Mouse (Mus musculus): ENCODE results near the gene Nsun6. TPM values are rescaled to one million over a fixed set of nuclear protein-coding genes. Genes with fewer than 3 reads are reported as not detected.

Gene Nsun6
- polyA plus RNA-seq, 1 experiment from 2014 or later, result 12.8 TPM

DNA sequence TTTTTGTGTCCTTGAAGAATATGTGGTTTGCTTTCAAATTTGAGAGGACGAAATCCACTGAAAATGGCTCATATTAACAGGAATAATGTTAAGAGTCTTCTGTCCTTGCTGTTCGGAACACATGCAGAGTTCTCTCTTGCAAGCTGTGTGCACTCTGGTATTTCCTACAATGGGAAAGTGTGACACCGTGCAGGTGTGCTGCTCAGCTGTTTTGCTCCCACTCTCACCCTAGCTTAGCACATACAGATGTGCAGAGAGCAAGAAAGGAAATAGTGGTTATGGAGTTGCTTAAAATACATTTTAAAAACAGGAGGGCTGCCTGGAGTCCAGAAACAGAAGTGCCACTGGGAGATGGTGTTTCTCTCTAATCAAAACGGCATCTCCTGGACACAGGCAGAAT, 65.5 kb downstream of the Nsun6 start:
- WGBS, result 85% methylated on average over 4 of the region's 4 CpGs
- no peak for ATAC-seq (replicated peaks; ENCODE audit: insufficient number of reproducible peaks, low FRiP score, low TSS enrichment, low read depth)
- H3K9ac ChIP-seq (replicated peaks; ENCODE audit: low read length), result no peak overlapping the region

DNA sequence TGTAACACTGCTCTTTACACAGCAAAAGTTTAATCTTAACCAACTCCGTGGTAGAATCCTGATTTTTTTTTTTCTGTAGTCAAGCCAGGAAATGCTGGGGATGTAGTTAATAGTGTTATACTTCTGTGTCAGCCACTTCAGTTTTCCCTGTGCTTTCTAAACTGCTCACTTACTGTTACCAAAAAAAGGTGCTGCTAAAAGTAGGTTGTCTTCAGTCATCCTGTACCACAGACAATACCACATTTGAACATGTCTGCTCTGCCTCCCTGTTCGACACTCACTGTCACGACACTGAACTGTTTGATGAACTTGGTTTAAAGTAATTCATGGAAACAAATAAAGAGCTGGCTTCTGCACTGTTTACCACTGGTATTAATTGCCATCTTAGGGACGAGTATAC, 66.4 kb downstream of the Nsun6 start:
- Histone ChIP-seq H3K4me3 (ENCODE audit: low read depth, low read length) (no peak overlapping the region), H3K4me2 (ENCODE audit: low read depth, low read length) (no peak overlapping the region), H3K9ac (replicated peaks; ENCODE audit: low read length) (no peak overlapping the region), H3K4me1 (ENCODE audit: control insufficient read depth, insufficient read depth, low read length) (no peaks in the 10 kb centered on the region), H3K27ac (replicated peaks; ENCODE audit: low read depth, low read length) (no peak overlapping the region), H3K27me3 (ENCODE audit: control insufficient read depth, insufficient read depth, low read length) (no peaks in the 10 kb centered on the region), H3K9me3 (replicated peaks; ENCODE audit: control insufficient read depth, low read length) (no peaks in the 10 kb centered on the region), H3K36me3 (replicated peaks; ENCODE audit: control insufficient read depth, insufficient read depth, low read depth, low read length) (no peaks in the 10 kb centered on the region)
- WGBS, result 84% methylated on average over 4 of the region's 4 CpGs
- ATAC-seq (replicated peaks; ENCODE audit: insufficient number of reproducible peaks, low FRiP score, low TSS enrichment, low read depth), result no peak
- no peak for DNase-seq (ENCODE audit: low spot score)

More for the DNA sequence above, 65.5 kb downstream of the Nsun6 start:
- no peaks in the 10 kb centered on the region for H3K36me3 ChIP-seq (replicated peaks; ENCODE audit: control insufficient read depth, insufficient read depth, low read depth, low read length)
- no peaks in the 10 kb centered on the region for H3K9me3 ChIP-seq (replicated peaks; ENCODE audit: control insufficient read depth, low read length)
- H3K4me3 ChIP-seq (ENCODE audit: low read depth, low read length), result no peak overlapping the region
- H3K27me3 ChIP-seq (ENCODE audit: control insufficient read depth, insufficient read depth, low read length), result no peaks in the 10 kb centered on the region
- H3K4me1 ChIP-seq (ENCODE audit: control insufficient read depth, insufficient read depth, low read length), result no peaks in the 10 kb centered on the region
- H3K4me2 ChIP-seq (ENCODE audit: low read depth, low read length), result no peak overlapping the region
- H3K27ac ChIP-seq (replicated peaks; ENCODE audit: low read depth, low read length), result no peak overlapping the region
- DNase-seq (ENCODE audit: low spot score), result no peak

DNA sequence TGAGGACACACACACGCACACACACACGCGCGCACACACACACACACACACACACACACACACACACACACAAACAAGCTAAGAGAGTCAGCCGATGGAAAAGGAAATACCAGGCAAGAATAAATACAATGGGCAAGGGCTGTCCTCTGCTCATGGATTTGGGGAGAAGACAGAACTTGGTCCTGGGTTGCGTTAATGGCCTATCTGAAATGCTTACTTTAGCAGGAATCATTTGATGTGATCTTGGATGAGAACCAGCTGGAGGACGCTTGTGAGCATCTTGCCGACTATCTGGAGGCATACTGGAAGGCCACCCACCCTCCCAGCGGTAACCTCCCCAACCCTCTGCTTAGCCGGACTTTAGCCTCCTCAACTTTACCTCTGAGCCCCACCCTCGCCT, 70.8 kb downstream of the Nsun6 start:
- Histone ChIP-seq H3K4me2 (ENCODE audit: low read depth, low read length) (no peak overlapping the region), H3K9ac (replicated peaks; ENCODE audit: low read length) (no peak overlapping the region), H3K27me3 (ENCODE audit: control insufficient read depth, insufficient read depth, low read length) (no peaks in the 10 kb centered on the region), H3K4me3 (ENCODE audit: low read depth, low read length) (no peak overlapping the region), H3K4me1 (ENCODE audit: control insufficient read depth, insufficient read depth, low read length) (no peaks in the 10 kb centered on the region), H3K27ac (replicated peaks; ENCODE audit: low read depth, low read length) (no peak overlapping the region), H3K9me3 (replicated peaks; ENCODE audit: control insufficient read depth, low read length) (no peaks in the 10 kb centered on the region), H3K36me3 (replicated peaks; ENCODE audit: control insufficient read depth, insufficient read depth, low read depth, low read length) (no peaks in the 10 kb centered on the region)
- ATAC-seq (replicated peaks; ENCODE audit: insufficient number of reproducible peaks, low FRiP score, low TSS enrichment, low read depth), result no peak
- DNase-seq (ENCODE audit: low spot score), result no peak
- WGBS, result 92% methylated on average over 11 of the region's 11 CpGs

DNA sequence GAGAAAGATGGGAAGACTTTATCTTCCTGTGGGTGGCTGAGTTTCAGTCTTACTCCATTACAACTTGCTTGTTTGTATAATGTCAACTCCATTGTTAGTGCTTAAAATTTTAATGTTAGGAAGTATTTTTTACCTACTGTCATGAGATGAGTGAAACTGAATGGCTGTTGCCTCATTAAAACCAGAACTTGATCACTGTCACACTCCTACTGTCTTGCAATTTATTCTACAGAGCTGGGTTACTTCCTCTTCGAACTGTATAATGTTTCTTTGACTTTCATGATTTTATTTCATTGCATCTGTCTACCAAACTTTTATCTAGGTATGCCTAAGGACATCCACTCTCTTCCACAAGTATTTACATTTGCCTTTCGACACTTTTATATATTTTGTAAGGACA, 93.4 kb downstream of the Nsun6 start:
- Histone ChIP-seq H3K4me3 (ENCODE audit: low read depth, low read length) (no peak overlapping the region), H3K4me2 (ENCODE audit: low read depth, low read length) (no peak overlapping the region), H3K4me1 (ENCODE audit: control insufficient read depth, insufficient read depth, low read length) (no peaks in the 10 kb centered on the region), H3K36me3 (replicated peaks; ENCODE audit: control insufficient read depth, insufficient read depth, low read depth, low read length) (no peaks in the 10 kb centered on the region), H3K9me3 (replicated peaks; ENCODE audit: control insufficient read depth, low read length) (no peaks in the 10 kb centered on the region), H3K27ac (replicated peaks; ENCODE audit: low read depth, low read length) (no peak overlapping the region), H3K9ac (replicated peaks; ENCODE audit: low read length) (no peak overlapping the region), H3K27me3 (ENCODE audit: control insufficient read depth, insufficient read depth, low read length) (no peaks in the 10 kb centered on the region)
- ATAC-seq (replicated peaks; ENCODE audit: insufficient number of reproducible peaks, low FRiP score, low TSS enrichment, low read depth) (no peak), DNase-seq (ENCODE audit: low spot score) (no peak)
- 93% methylated on average over 2 of the region's 2 CpGs for WGBS

DNA sequence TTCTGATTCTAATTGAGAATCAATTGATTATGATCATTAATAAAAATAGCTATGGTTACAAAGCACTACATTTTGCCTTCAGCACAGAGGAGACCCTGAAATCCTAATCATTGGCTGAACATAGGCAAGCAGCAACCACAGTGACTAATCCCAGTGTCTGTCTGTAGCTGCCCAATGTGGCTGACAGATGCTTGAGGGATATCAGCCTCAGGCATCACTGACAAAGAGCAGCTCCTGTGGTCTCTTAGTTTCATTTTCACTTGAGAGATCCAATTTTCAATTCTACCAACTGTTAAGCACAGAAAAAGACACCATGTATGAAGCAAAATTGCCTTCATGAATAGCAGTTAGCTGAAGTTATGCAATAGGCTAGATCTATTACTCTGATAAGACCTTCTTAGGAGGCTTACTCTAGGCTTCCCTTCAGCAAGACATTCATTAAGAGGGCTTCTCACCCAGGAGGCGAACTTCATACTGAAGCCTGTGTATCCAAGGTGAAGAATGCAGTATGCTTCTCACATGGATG, 93.8 kb downstream of the Nsun6 start:
- Histone ChIP-seq H3K4me1 (ENCODE audit: control insufficient read depth, insufficient read depth, low read length) (no peaks in the 10 kb centered on the region), H3K36me3 (replicated peaks; ENCODE audit: control insufficient read depth, insufficient read depth, low read depth, low read length) (no peaks in the 10 kb centered on the region), H3K4me3 (ENCODE audit: low read depth, low read length) (no peak overlapping the region), H3K9me3 (replicated peaks; ENCODE audit: control insufficient read depth, low read length) (no peaks in the 10 kb centered on the region), H3K27ac (replicated peaks; ENCODE audit: low read depth, low read length) (no peak overlapping the region), H3K9ac (replicated peaks; ENCODE audit: low read length) (no peak overlapping the region), H3K4me2 (ENCODE audit: low read depth, low read length) (no peak overlapping the region), H3K27me3 (ENCODE audit: control insufficient read depth, insufficient read depth, low read length) (no peaks in the 10 kb centered on the region)
- no peak for DNase-seq (ENCODE audit: low spot score)
- no peak for ATAC-seq (replicated peaks; ENCODE audit: insufficient number of reproducible peaks, low FRiP score, low TSS enrichment, low read depth)
- WGBS, result 79% methylated on average over 1 of the region's 1 CpGs

DNA sequence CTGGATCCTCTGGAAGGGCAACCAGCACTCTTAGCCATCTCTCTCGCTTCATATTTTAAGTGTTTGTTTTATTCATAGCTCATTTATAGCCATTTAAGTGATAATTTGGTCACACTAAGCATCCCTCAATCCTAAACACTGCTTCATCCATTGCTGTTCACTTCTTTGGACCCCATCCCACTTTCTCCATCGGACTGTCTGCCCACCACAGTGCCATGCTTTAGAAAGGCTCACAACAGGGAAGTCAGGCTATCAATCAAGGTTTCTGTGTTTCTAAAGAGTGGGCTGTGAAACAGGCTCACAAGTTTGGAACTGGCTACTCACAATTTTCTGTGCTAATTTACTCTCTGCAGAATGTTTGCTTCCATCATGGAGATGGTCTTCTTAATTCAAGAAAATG, 101.8 kb downstream of the Nsun6 start:
- no peaks in the 10 kb centered on the region for H3K36me3 ChIP-seq (replicated peaks; ENCODE audit: control insufficient read depth, insufficient read depth, low read depth, low read length)
- no peak overlapping the region for H3K4me2 ChIP-seq (ENCODE audit: low read depth, low read length)
- H3K27ac ChIP-seq (replicated peaks; ENCODE audit: low read depth, low read length), result no peak overlapping the region
- no peaks in the 10 kb centered on the region for H3K9me3 ChIP-seq (replicated peaks; ENCODE audit: control insufficient read depth, low read length)
- no peaks in the 10 kb centered on the region for H3K4me1 ChIP-seq (ENCODE audit: control insufficient read depth, insufficient read depth, low read length)
- DNase-seq (ENCODE audit: low spot score), result no peak
- no peak overlapping the region for H3K4me3 ChIP-seq (ENCODE audit: low read depth, low read length)
- H3K27me3 ChIP-seq (ENCODE audit: control insufficient read depth, insufficient read depth, low read length), result no peaks in the 10 kb centered on the region
- 68% methylated on average over 2 of the region's 2 CpGs for WGBS
- ATAC-seq (replicated peaks; ENCODE audit: insufficient number of reproducible peaks, low FRiP score, low TSS enrichment, low read depth), result no peak
- no peak overlapping the region for H3K9ac ChIP-seq (replicated peaks; ENCODE audit: low read length)

Other genes with a start within 250 kb of the Nsun6 start
- 55.5 and 68.2 TPM in 2 replicates for gene Arl5b, start 5.7 kb downstream of the Nsun6 start, polyA plus RNA-seq (2014; fragmentation: Nextera tagmentation; extraction: Ambion mirVana)